Mouse (Mus musculus) liver, adult (tissue): ENCODE measurements around the gene Pcmt1.

Source experiments
- GATA4 ChIP-seq: IDR thresholded peaks from 2 replicates; pipeline ENCODE4 v1.6.1; 2014; ENCODE audit warnings: mild to moderate bottlenecking, low read length; ENCODE audit not compliant: insufficient replicate concordance

Gene Pcmt1

DNA sequence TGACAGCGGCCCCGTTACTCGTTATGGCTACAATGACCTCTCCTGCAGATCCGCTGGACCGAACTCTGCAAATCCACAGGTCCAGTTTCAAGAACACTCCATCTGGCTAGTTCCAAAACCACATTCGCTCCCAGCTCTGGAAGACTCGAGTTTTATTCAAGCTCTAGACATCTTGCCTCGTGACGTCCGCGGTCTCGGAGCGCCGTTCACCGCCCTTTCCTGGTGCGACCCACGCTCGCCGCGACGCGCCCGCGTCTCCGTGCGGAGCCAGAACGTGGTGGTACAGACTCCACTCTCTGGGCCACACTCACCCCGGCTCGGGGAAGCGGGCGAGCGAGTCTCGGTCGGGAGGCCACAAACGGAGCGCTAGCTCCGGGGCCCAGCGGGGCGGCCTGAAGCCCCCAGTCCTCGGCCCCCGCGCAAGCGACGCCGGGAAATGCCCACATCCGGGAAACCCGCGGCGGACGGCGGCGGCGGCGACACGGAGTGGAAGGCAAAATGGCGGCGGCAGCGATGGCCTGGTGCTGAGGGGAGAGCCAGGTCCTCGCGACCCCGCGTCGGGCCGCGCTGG is at the start of gene Pcmt1, which contains the start of gene Lats1:
Gene Pcmt1, minus strand, starts transcription at position 406 of the 571 bp plus-strand sequence.
Gene Lats1, plus strand, starts transcription at position 484 of the 571 bp plus-strand sequence.
- TF ChIP-seq GATA4: peak; percentile 28; the same call in 1 of the 2 replicates

DNA sequence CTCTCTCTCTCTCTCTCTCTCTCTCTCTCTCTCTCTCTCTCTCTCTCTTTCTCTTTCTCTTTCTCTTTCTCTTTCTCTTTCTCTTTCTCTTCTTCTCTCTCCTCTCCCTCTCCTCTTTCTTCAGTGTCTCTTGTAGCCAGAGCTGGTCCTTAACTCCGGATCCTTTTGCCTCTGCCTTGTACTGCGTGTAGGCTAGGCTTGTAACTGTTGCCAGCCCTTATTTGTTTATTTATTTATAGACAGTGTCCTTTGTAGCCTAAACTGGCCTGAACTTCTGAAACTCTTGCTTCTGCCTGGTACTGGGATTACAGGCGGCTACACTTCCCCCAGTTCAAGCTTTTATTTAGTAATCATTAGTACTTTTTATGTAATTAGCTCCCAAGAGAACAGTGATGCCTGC is 46.1 kb upstream of the Pcmt1 start:
- TF ChIP-seq GATA4: no peak

DNA sequence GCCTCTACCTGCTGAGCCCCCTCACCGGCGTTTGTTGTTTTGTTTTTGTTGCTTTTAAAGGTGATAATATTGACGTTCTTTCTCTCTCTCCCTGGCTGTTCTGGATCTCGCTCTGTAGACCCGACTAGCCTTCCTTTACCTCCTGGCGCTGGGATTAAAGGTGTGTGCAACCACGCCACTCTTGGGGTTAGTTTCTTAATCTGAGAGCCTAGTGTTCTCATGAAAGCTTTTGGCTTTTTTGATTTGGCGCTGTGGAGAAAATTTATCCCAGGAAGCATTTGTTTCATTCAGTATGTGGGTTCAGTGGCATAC is 45.5 kb upstream of the Pcmt1 start:
- TF ChIP-seq GATA4: no peak

DNA sequence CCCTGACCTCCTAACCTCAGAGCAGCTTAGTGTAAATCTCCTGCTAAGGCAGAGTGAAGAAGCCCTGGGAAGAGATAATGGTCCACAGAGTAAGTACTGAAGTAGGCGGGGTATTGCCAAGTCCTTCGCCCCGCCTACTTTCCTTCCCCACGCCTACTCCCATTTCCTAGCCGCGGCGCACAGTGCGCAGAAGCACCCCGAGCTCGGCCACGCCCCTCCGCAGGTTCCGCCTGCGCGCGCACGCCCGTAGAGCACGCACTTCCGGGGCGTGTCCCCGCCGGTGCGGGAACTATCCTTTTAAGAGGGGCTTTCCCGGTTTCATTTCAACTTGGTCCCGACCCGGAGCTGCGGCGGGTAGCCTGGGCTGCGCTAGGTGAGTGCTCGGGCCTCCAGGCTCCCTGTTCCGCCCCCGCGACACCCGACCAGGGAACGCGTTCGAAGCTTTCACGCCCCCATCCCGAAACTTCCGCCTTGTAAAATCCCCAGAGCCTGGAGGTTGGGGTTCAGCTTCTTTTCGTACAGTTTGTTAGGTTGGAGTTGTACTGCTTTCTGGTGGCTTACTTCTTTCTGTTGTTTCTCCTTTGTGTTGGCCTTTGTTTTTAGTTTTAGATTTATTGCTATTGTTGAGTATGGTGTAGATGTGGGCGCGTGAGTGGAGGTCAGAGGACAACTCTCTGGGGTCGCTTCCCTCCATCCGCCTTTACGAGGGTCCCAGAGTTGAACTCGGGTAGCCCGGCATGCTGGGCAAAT is 45.0 kb upstream of the Pcmt1 start, which contains the start of gene Katna1:
Gene Katna1, plus strand, starts transcription at position 250 of the 750 bp plus-strand sequence.
- peak; percentile 65; the same call in 1 of the 2 replicates for TF ChIP-seq GATA4

DNA sequence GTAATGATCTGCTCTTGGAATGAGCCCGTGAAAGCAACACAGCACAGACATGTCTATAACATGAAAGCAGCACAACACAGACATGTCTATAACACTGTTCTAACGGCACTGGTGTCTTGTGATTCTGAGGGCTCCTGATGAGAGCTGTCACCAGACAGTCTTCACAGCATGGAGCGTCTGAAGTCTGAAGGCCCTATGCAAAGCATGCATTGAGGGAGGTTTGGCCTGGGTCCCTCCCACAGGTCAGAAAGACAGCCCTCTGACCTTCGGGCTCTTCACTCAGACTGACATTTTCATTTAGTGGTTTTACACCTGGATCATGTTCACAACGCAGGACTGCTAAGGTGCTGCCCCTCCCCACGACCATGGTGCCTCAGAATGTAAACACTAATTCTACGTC is 34.1 kb upstream of the Pcmt1 start:
- no peak for TF ChIP-seq GATA4

DNA sequence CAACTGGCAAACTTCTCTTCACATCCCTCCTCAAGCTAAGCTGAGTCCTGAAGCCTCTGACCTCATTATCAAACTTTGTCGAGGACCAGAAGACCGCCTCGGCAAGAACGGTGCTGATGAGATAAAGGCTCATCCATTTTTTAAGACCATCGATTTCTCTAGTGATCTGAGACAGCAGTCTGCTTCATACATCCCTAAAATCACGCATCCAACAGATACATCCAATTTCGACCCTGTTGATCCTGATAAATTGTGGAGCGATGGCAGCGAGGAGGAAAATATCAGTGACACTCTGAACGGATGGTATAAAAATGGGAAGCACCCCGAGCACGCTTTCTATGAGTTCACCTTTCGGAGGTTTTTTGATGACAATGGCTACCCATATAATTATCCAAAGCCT is 31.6 kb upstream of the Pcmt1 start:
- TF ChIP-seq GATA4: no peak

DNA sequence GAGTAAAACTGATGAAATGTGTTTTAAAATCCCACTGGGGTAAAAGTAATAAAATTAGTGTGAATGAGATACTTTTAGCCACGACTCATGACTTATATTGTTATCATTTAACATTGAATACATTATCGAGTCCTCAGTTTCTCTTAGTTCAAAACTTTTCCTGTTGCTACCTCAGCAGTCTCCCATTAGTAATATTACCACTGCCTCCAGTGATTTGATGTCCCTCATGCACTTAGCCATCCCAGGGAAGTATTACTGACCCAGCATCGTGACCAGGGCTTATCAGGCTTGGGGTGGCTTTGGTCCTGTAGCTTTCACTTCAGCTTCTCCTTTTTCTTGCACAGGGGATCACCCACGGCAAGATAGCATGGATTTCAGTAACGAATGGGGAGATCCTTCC is 29.2 kb upstream of the Pcmt1 start:
- no peak for TF ChIP-seq GATA4

DNA sequence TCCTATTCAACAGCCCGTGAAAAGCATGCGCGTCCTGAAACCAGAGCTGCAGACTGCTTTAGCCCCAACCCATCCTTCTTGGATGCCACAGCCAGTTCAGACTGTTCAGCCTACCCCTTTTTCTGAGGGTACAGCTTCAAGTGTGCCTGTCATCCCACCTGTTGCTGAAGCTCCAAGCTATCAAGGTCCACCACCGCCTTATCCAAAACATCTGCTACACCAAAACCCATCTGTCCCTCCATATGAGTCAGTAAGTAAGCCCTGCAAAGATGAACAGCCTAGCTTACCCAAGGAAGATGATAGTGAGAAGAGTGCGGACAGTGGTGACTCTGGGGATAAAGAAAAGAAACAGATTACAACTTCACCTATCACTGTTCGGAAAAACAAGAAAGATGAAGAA is 21.6 kb upstream of the Pcmt1 start:
- TF ChIP-seq GATA4: no peak

DNA sequence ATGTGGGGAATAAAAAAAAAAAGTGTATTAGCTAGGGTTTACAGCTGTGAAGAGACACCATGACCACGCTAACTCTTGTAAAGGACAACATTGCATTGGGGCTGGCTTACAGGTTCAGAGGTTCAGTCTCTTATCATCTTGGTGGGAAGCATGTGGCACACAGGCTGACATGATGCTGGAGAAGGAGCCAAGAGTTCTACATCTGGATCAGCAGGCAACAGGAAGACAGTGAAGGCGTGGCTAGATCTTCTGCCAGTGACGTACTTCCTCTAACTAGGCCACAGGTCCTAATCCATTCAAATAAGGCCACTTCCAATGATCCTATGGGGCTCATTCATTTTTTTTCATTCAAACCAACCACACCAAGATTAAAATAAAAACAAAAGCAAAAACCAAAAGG is 19.2 kb upstream of the Pcmt1 start:
- TF ChIP-seq GATA4: no peak

DNA sequence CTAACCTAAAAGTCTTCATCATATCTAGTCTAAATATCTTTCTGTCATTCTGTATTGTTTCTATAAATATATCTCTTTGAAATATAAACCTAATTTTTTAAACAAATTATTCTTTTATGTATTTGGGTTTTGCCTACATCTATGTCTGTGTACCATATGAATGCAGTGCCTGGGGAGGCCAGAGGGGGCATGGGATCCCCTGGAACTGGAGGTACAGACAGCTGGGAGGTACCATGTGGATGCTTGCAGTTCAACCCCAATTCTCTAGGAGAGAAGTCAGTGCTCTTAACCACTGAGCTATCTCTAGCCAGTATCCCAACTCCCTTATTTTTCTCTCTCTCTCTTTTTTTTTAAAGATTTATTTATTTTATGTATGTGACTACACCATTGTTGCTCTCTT is 14.3 kb upstream of the Pcmt1 start:
- no peak for TF ChIP-seq GATA4

DNA sequence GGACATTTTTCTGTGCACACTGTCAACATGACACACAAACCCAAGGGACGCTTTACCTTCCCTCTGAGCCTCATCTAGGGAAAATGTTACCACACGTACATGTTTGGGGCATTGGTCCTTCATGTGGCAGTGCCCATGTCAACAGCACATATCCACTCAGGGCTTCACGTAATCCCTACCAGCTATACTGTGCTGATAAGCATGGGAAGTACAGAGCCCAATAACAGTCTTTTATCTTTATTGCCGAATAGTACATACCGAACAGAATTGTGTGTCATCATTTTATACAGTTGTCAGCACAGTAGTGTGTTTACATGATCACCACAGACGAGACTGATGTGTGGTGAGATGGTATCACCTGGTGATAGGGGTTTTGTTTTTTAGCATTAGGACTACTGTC is 6.0 kb upstream of the Pcmt1 start:
- no peak for TF ChIP-seq GATA4

DNA sequence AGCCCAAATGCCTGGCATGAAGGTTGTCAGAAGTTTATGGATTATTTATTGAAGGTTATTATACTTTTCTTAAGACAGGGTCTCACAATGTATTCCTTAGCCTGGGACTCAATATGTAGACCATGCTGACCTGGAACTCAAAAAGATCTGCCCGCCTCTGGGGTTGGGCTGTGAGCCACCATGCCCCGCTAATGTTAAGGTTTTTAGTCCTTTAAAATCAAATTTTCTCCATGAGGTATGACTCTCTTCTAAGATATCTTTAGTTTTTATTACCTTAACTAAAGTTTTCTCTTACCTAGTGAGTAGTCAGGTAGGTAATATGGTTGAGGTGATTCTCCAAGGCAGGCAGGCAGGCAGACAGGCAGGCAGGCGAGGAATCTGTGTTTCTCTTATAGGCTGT is 1.3 kb upstream of the Pcmt1 start:
- no peak for TF ChIP-seq GATA4

DNA sequence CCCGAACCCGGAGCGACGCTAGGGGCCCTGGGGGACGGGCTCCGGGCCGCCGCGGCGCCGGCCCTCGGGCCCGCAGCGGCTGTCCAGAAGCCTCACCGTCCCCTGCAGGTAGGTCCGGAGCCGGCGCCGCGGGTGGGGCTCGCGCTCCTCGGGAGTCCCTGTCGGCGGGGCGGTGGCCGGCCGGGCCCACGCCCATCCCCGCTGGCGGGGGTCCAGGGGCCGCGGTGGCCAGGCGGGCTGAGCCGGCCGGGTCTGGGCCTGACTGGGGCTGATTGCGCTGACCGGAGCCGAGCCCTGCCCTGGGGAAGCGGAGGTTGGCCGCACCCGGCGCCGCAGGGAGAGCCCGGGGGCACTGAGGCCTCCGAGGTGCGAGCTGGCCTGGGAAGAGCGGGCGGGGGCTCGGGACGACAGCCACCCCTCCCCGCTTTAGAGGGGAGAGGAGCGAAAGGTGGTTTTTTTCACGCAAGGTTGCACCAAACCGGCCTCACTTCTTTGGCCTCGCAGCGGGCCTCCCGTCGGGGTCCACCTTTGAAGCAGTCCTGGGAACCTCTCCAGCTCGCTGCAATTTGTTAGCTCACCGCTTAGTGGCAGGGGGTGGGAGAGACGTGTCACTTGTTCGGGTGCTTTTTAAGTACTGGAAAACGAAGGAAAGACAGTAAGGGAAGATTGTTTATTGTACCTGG is 548 bp upstream of the Pcmt1 start:
- TF ChIP-seq GATA4: no peak

DNA sequence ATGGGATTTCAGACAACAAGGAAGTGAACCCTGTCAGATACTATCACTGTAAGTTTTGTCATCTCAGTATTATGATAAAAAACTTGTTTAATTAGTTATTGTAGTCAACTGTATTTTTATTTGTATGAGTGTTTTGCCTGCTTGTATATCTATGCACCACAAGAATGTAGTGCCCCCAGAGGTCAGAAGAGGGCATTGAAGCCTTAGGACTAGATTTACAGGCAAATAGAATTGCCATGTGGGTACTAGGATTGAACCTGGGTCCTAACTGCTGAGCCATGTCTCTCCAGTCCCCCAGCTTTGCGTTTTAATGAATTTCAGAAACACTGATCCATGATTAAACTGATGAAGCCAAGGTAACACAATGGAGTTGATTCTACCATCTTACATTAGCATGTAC is 7.3 kb downstream of the Pcmt1 start:
- no peak for TF ChIP-seq GATA4

DNA sequence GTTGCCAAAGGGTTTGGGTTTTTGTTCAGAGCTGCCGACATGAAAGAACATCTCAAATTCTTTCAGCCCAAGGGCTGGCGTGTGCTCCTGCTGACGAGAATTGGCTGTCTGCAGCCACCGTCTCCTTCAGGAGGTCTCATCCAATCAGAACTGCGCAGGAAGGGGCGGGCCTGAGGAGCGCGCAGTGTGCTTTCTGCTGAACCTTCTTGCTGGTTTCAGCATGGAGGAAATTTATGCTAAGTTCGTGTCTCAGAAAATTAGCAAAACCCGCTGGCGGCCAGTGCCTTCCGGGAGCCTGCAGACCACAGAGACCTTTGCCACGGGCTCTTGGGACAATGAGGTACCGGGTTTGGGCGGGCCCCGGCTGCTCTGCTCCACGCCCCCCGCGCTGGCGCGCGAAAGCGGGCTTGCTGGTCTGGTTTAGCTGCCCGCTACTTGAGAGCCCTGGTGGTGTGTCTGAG is 13.6 kb downstream of the Pcmt1 start, which contains the start of gene Nup43:
Gene Nup43, plus strand, starts transcription at position 162 of the 461 bp plus-strand sequence.
- TF ChIP-seq GATA4: no peak

DNA sequence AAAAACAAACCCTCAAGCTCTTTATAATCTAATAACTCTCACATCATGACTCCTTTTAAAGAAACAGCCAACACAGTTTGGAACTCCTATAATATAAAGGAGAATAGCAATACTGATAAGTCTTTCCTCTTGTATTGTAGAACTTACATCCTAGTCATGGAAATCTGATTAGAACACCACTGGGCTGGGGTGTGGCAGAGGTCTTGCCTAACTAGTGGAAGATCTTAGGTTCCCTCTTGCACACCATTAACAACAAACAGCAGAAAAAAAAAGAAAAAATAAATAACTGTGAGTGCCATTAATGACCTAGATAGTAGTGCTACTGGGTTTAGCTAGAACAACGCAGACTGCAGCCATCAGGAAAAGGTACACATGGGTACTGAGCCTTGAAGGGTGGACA is 16.0 kb downstream of the Pcmt1 start:
- TF ChIP-seq GATA4: no peak
